Mouse (Mus musculus): ENCODE measurements around the gene Dnase1l3. TPM values are rescaled to one million over a fixed set of nuclear protein-coding genes. Genes with fewer than 3 reads are reported as not detected.

Dnase1l3 gene
- polyA plus RNA-seq, 1 experiment from 2014 or later: not detected

GRCm38 (mm10) chr14:7918150-7918991, 76.0 kb downstream of the Dnase1l3 start:
- Histone ChIP-seq H3K36me3 (replicated peaks) (peaks cover 90% of the 10 kb centered on the region), H3K27me3 (no peaks in the 10 kb centered on the region), H3K27ac (no peak overlapping the region), H3K9ac (no peak overlapping the region), H3K4me1 (no peaks in the 10 kb centered on the region), H3K4me3 (replicated peaks) (no peak overlapping the region), H3K9me3 (no peaks in the 10 kb centered on the region), H3K4me2 (no peak overlapping the region)
- WGBS: 90% methylated on average over 6 of the region's 6 CpGs
- no peak for ATAC-seq (ENCODE audit: low FRiP score)

Other genes with a start within 250 kb of the Dnase1l3 start
- not detected in 2 replicates for gene Gm26661, start 203.0 kb downstream of the Dnase1l3 start, polyA plus RNA-seq (2016; fragmentation: Nextera tagmentation; extraction: Ambion mirVana)
- 21.3 and 22.9 TPM in 2 replicates for gene Flnb, start 176.6 kb downstream of the Dnase1l3 start, polyA plus RNA-seq (2016; fragmentation: Nextera tagmentation; extraction: Ambion mirVana)
- gene Gm45521, start 37.3 kb downstream of the Dnase1l3 start, polyA plus RNA-seq (2016; fragmentation: Nextera tagmentation; extraction: Ambion mirVana): 0.42 TPM in 1 of 2 replicates, not detected in the other
- gene Abhd6, start 8.3 kb upstream of the Dnase1l3 start, polyA plus RNA-seq (2016; fragmentation: Nextera tagmentation; extraction: Ambion mirVana): 18.8 and 21.4 TPM in 2 replicates
- gene Rpp14, start 85.8 kb upstream of the Dnase1l3 start, polyA plus RNA-seq (2016; fragmentation: Nextera tagmentation; extraction: Ambion mirVana): 53.3 and 53.6 TPM in 2 replicates
- 30.3 and 34.5 TPM in 2 replicates for gene Pxk, start 103.6 kb upstream of the Dnase1l3 start, polyA plus RNA-seq (2016; fragmentation: Nextera tagmentation; extraction: Ambion mirVana)
- 199 and 211 TPM in 2 replicates for gene Pdhb, start 178.5 kb upstream of the Dnase1l3 start, polyA plus RNA-seq (2016; fragmentation: Nextera tagmentation; extraction: Ambion mirVana)
- 6.7 and 14.8 TPM in 2 replicates for gene Kctd6, start 219.6 kb upstream of the Dnase1l3 start, polyA plus RNA-seq (2016; fragmentation: Nextera tagmentation; extraction: Ambion mirVana)